Mouse (Mus musculus): Measurements from ENCODE around the gene Lrrc1.

The Lrrc1 gene

DNA sequence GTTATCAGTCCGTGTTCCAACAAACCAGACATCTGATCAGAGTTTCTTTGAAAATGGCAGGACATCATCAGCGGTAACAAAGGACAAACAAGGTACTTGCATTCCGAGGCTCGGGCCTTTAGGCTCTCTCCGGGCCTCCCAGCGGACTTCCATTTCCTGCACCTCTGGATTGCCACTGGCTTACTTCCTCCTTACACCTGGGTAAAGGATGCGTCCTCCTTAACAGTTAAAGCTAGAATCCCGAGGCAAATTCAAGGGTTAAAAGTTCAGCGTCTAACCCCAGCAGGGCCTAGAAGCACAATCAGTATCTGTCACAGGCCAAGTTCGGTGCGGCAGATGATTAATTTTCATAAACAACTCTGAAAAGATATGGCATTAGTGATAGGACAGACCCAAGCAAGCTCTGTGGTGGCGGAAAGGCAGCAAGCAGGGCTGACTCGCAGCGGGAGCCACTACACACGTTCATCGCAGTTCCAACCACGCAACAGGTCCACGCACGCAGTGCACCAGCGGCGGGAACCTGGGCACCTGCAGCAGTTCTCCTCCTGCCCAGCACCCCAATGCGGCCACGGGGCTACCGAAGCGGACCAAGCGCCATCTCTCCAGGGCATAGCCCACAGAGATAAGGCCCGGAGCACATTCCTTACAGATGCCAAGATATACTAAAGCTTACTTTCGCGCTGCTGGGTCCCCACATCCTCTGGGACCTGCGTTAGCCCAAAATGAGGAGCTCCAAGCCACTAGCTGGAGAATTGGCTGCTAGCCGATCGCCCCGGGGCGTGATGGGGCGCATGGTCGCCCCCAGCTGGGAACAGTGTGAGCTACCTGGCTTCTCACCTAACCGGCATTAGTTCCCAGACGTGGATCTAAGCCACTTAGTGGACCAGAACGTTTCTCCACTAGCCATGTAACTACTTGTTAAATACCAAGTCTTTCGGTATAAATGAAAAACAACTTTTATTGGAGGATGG, 1.0 kb downstream of the Lrrc1 start:
- DNase-seq (ENCODE audit: low read depth in 2 of 2, low spot score in 2 of 2), result peak; percentile 40 to 44

DNA sequence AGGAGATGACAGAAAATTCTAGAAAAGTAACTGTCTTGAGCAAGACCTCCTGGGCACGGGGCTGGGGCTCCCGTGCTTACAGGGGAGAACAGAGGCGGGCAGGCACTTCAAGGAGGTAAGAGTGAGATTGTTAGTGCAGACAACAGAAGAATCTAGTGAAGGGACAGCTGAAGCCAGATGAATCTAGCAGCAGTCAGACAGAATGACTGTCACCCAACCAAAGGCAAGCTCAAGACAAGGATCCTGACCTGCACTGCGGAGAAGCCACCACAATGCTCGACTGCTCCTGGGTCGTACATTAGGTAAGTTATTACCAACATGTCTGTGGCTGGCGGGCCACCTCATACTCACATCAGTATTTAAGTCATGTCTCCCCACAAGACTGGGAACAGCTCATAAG, 3.1 kb downstream of the Lrrc1 start:
- DNase-seq (ENCODE audit: low read depth in 2 of 2, low spot score in 2 of 2), result no peak

DNA sequence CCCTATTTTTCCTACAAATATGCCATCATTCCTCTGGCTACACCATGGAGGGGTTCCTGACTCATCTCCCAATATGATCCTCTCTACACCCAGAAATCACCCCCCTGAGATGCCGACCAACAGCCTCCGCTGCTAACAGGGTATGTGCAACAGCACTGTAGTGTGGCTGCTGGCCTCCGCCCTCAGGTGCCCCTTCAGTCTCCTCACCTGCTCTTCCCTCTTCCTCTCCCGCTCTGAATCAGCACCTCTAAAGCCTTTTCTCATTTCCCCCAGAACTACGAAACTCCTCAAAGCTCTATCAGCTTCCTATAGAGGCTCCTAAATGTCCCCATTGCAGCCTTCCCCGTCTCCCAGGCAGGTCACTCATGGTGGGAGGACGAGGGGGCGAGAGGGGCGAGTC, 5.4 kb downstream of the Lrrc1 start:
- no peak for DNase-seq (ENCODE audit: low read depth in 2 of 2, low spot score in 2 of 2)

DNA sequence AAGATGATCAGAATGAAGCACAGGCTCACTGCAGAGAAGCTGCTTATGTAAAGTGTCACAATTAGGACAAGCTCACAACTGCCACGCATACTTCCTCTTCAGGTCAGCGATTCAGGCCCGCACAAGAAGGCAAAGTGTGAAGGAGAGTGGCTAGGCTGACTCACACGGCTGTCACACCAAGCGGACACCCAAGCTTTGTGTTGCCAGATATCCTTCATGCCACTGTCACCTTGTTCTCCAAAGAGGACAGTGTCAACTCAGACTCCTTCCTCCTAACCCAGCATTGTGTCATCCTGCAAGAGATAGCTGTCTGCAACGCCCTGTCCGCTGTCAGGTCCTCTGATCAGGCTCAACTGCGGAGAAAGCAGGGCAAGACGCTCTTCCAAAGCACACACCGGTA, 7.3 kb downstream of the Lrrc1 start:
- no peak for DNase-seq (ENCODE audit: low read depth in 2 of 2, low spot score in 2 of 2)

DNA sequence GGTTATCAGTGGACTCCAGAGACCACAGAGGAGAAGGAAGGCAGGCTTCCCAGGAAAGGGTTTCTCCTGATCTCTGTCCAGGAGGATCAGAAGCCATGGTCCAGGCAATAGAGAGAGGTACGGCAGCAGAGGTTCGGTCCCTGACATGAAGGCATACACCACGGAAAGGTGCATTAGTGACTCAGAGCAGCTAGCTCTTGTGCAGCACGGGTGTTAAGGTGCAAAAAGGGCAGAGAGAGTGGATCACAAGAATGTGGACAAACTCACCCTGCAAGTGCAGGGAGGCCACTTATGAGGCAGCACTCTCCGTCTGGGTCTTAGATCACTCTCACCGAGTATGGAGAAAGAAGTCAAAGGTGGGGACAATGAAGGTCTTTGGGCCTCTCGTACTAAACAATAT, 7.8 kb downstream of the Lrrc1 start:
- DNase-seq (ENCODE audit: low read depth in 2 of 2, low spot score in 2 of 2), result no peak

DNA sequence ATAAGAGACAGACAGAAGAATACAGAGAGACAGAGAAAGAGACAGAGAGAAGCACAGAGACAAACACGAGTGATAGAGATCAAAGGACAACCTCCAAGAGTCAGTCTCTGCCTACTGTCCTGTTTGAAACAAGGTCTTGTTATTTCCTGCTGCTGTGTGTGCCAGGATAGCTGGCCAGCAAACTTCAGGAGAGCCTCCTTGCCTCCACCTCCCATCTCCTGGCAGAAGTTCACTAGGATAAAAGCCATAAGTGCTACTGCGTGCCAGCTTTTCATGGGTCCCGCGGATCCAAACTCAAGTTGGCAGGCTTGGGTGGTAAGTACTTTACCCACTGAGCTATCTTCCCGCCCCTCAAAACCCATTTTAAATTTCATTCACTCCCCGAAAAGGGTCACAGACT, 8.4 kb downstream of the Lrrc1 start:
- DNase-seq (ENCODE audit: low read depth in 2 of 2, low spot score in 2 of 2), result no peak

DNA sequence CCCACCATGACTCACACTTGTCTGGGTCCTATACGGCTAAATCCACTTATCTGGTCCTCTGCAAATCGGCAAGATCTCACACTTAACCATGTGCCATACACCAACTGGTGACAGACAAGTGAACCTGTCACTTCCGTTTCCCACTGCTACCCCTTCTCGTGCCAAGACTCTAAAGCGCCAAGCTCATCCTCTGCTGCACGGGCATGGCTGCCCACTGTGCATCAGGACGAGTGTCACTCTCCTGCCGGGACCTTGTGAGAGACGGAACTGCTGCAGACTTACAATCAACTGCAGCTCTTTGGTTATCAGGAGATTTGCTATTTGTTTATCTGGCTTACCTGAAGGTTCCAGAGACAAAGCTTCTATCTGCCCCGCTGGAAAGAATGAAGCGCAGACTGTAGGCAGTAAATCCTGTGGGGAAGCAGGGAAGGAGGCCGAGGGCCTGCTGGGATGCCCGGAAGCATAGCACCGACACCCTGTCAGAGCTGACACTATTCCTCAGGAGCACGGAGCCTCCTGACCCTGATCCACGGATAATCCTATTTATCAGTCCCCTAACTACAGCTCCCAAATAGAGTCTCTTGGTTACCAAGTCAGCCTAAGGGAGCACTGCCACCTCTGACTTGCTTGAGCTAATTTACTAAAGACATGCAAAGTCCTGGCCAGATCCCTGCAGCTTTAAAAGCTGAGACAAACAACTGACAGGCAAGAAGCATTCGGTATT, 9.5 kb downstream of the Lrrc1 start:
- DNase-seq (ENCODE audit: low read depth in 2 of 2, low spot score in 2 of 2), result no peak

DNA sequence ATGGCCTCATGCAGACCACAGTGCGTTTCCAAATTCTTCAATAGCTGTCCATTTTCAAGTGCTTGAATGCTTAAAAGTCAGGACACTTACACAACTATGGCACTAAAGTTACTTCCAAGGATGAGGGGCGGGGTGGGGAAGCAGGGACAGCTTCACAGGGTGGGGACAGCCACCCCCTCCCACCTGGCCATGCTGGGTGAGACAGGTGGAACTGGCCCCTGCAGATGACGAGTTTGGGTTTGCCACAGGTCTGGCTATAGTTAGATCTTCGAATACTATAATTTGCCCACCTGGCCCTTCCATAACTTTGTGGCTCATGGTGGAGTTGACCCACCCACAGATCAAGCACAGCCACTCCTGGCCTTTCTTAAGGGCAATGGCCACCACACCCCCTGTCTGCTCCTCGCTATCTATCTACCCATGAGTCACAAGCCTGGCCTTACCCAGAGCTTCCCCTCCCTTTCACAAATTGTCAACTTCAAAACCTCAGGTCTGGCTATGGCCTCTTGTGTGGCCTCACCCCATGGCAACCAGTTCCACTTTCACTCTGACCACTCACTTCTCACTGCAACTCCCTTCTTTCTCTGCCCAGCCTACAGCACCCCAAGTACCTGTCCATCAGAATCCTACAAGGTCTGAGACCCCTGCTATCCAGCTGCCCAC, 16.2 kb downstream of the Lrrc1 start:
- no peak for DNase-seq (ENCODE audit: low read depth in 2 of 2, low spot score in 2 of 2)

DNA sequence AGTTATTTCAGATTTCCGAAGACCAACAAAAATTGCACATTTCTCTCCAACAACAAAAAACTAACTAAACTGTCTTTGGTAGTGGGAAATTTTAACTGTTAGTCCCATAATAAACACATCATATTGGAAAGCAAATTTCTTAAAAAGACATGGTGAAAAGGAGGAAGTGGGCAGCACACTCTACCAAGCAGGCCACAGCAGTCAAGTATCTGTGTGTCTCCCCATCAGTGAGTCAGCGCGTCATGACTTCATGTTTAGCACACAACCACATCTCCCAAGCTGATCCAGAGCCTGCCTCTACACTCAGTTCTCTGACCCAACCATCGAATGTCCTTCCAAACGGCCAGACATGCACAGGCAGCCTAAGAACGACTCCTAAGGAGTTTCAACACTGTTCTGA, 17.5 kb downstream of the Lrrc1 start:
- DNase-seq (ENCODE audit: low read depth in 2 of 2, low spot score in 2 of 2), result no peak

DNA sequence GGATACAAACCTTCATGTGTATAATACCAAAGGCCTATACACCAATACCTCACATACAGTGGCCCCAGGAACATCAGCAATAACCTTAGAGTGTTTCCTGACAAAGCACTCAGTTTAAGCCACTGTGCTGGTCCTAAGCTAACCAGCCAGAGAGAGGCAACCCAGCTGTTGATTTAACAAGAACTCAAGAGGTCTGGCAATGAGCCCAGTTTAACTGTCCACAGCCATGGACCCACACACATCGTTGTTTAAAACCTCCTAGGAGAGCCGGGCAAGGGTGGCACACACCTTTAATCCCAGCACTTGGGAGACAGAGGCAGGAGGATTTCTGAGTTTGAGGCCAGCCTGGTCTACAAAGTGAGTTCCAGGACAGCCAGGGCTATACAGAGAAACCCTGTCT, 18.0 kb downstream of the Lrrc1 start:
- DNase-seq (ENCODE audit: low read depth in 2 of 2, low spot score in 2 of 2), result no peak

DNA sequence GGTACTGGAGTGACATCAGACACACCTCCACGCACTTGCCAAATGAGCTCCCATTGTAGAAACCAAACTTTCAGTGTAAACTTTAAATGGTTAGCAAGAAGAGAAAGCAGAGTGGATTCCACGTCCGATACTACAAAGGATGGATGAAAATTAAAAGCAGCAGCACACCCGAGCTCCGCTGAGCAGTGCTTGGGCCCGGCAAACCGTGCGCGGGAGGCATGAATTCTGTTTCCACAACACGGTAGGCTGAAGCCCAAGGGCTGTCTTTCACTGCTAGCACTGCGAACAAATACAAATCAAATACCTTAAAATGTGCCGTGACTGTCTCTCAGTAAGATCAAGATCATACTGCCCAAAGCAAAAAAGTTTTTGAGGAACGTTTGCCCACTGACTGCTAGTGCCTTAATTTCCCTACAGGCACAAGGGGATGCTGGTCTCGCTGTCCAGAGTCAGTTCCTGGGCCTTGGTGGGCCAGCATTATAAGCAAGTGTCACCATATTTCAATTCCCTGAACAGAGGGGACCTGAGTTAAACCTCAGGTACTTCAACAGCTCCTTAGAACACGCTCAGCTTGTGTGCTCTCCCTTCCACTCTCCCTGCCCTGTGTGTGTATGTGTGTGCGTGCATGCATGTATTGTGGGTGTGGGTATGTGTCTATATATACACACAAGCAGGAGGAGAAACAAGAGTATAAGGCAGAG, 18.9 kb downstream of the Lrrc1 start:
- no peak for DNase-seq (ENCODE audit: low read depth in 2 of 2, low spot score in 2 of 2)

DNA sequence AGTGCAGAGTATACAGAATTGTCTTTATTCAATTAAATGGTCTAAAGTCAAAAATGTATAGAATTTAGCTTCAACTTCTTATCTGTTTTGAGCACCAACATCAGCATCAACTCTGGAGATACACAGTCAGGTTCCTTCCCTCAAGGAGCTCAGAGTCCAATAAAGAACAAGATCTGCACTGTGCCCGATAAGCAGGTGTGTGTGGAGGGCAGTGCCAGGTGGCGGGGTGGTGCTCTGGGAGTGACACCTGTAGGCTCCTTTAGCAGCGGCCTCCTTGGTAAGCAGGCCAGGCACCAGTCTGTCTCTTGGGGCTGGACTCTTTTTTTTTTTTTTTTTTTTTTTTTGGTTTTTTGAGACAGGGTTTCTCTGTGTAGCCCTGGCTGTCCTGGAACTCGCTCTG, 20.9 kb downstream of the Lrrc1 start:
- no peak for DNase-seq (ENCODE audit: low read depth in 2 of 2, low spot score in 2 of 2)

DNA sequence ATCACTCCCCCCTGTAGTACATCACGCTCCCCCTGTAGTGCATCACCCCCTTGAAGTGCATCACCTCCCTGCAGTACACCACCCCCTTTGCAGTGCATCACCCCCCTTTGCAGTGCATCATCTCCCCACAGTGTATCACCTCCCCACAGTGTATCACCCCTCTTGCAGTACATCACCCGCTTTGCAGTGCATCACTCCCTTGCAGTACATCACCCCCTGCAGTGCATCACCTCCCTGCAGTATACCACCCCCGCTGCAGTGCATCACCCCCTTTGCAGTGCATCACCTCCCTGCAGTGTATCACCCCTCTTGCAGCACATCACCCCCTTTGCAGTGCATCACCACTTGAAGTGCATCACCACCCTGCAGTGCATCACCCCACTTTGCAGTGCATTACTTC, 22.2 kb downstream of the Lrrc1 start:
- no peak for DNase-seq (ENCODE audit: low read depth in 2 of 2, low spot score in 2 of 2)

DNA sequence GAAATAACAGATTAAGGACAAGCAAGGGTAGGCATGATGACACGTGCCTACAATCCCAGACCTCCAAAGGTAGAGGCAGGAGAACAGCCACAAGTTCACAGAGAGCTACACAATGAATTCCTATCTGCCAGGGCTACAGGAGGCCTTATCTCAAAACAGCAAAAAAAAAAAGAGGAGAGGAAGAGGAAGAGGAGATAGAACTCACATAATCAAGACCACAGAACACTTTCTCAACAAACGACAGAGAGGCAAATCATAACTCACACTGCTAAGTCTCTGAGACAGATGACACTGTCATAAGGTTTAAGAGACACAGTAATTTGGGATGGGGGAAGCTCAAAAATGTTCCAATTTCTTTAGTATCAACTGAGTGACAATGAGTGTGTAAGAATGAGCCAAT, 25.5 kb downstream of the Lrrc1 start:
- DNase-seq (ENCODE audit: low read depth in 2 of 2, low spot score in 2 of 2), result no peak

DNA sequence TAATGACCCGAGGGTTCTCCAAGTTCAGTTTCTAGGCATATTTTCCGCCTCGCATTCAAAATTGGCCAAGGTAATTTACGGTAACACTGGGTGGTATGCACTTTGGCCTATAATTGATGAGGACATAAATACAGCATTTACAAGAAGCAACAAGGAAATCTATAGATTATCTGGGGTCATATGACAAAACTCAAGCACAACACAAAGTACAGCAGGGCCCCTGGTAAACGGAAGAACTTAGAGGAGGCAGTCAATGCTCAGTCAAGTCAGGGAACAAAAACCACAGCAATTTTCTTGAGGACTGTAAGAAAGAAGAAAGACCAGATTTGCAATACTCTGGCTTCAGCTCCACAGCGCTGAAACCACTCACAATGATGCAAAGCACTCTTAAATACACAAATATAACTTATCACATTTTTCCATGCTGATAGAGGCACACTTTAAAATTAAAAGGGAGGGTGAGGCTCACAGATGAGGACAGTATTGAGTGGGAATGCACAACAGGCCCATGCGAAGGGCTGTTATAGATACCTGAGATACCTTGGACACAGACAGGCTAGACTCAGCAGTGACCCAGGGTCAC, 27.8 kb downstream of the Lrrc1 start:
- DNase-seq (ENCODE audit: low read depth in 2 of 2, low spot score in 2 of 2), result no peak

DNA sequence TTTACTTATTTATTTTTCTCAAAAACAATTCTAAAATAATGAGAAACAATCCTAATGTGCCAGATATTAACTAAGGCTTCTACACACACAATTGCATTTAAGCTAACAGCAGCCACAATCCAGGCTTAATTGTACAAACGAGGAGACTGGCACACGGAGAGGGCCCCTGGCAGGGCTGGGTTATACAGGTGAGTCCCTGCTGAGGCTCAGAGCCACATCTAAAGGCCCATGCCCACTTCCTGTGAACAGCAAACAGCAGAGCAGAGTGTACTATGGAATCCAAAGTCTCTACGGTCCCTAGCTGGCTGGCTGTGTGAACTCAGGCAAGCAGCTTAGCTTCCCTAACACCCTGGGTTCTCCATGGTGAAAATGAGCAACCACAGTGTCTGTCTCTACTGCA, 30.8 kb downstream of the Lrrc1 start:
- peak; percentile 45 for DNase-seq (ENCODE audit: low read depth in 2 of 2, low spot score in 2 of 2)

DNA sequence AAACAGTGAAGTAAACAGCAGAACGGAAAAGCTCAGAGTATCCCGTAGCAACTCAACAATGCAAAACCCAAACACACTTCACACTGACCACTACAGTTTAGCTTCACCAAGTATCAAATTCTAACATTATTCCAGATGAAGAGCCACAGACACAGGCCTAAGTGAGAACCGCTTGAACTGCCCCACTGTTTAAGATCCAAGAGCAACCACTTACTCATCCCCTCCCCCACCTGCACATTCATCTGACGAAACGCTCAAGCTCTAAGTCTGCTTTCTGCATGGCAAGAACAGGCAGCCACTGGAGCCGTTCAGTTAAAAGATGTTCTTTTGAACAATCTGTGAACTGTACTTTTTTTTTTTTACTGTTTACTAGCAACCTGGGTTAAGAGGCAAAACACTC, 32.5 kb downstream of the Lrrc1 start:
- no peak for DNase-seq (ENCODE audit: low read depth in 2 of 2, low spot score in 2 of 2)

DNA sequence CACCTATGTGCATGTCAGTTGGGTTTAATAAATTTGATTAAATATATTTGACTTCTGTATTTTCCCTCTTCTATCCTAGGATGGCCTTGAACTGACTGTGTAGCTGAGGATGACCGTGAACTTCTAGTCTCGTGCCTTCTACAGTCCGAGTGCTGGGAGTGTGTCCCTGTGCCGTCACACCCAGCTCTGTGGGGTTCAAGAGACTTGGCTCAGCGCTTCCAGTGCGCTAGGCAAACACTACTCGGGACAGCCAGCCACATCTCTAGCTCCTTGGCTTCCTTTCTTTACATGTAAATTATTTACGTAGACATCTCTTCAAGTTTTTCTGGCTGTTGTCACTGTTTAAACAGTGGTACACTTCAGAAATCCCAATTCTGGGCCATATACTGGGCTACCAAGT, 34.1 kb downstream of the Lrrc1 start:
- no peak for DNase-seq (ENCODE audit: low read depth in 2 of 2, low spot score in 2 of 2)

DNA sequence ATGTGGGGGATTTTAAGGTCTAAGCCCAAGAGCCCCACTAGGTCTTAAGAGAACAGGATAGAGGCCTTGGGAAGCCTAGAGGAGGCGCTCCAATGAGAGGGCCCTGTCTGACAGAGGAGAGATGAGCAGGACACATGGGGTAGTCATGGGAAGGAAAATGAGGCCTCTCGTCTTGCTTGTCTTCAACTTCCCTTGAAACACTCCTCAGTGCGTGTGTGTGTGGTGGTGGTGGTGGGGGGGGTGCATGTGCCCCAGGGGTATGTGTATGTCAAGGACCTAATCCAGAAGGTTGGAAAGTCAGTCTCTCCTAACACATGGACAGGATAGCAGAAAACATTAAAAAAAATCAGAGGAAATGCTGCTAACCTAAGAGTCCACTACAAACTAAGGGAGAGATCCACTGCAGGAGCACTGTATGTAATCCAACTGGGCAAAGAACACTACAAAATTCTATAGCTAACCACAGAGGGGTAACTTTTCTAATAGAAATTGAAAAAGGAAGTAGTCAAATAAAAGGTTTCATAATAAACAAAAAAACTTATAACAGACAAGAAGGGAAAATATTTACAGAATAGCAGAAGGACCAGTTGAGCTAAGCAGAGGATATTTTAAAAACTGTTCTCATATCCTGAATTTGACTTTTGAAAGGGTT, 36.8 kb downstream of the Lrrc1 start:
- no peak for DNase-seq (ENCODE audit: low read depth in 2 of 2, low spot score in 2 of 2)
